Mouse (Mus musculus) spleen, adult 18-20 months (tissue): ENCODE results near the gene Prkca.
A peak's percentile ranks its signal among the peaks of the same experiment; 100 is the strongest.

ENCODE experiments used
- DNase-seq, 2 experiments: peaks; one replicate each; pipeline ENCODE4 v3.0.0; 2022; ENCODE audit warnings: mixed read lengths in 2 of 2

Prkca gene

DNA sequence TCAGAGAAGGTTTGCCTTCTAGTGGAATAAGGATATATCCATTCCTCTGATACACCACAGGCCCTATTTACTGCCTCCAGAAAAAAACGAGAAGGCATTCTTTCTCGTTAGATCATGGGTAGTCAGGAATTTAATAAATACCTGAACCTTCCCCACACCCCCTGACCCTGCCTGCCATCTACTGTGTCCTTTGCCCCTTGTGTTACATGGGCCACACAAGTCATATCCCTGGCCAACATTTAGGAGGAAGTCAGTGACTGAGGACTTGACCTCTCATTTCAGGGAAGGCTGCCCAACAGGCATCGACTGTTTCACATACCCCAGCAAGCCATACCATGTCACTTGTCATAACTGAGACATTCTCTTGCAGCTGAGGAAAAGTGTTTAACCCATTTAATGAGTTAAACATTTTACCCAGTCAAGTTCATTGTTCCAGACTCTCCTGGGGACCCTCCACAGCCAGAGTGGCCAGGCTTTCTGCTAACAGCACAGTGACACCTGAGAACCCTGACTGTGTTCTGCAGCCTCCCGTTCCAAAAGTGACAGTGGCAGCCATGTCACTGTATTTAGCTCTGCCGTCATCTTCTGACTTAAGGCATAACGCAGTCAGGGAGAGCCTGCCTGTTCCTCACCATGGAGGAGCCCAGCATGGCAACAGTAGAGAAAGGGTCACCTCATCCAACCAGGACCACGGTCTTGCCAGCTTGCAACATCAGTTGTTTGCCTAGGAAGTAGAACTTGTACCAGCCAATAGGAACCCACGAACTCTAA is 114.4 kb downstream of the Prkca start:
- DNase-seq, result no peak

DNA sequence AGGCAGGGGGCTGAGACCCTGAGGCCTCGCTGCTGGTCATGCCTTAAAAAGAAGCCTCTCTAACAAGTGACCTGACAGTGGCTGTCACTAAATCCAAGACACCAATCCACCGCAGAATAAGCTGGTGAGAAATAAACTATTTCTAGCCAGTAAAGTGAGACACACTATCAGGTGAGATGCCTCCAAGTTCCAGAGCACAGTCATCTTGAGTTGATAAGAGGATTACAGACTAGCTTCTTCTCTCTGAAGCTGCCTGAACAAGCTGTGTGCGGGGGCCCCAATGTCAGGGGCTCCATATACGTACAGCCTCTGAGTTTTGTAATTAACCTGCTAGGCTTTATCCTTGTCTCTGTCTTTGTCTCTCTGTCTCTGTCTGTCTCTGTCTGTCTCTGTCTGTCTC is 115.2 kb downstream of the Prkca start:
- no peak for DNase-seq

DNA sequence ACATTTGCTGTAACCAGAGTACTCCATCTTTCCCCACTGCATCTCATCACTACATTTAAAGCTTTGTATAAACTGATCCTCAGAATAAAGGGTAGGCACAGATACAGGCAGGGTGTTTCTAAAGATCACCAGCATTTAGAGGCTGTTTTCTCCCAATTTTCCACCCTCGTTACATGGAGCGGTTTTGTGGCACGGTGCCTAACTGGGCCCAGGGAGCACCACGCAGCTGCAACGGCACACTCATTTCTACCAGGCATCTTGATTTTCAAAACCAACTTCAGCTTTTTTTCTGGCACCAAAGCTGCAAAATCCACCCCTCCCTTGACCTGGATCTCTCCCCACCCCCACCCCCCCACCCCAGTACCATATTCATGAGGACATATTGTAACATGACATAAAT is 117.5 kb downstream of the Prkca start:
- no peak for DNase-seq

DNA sequence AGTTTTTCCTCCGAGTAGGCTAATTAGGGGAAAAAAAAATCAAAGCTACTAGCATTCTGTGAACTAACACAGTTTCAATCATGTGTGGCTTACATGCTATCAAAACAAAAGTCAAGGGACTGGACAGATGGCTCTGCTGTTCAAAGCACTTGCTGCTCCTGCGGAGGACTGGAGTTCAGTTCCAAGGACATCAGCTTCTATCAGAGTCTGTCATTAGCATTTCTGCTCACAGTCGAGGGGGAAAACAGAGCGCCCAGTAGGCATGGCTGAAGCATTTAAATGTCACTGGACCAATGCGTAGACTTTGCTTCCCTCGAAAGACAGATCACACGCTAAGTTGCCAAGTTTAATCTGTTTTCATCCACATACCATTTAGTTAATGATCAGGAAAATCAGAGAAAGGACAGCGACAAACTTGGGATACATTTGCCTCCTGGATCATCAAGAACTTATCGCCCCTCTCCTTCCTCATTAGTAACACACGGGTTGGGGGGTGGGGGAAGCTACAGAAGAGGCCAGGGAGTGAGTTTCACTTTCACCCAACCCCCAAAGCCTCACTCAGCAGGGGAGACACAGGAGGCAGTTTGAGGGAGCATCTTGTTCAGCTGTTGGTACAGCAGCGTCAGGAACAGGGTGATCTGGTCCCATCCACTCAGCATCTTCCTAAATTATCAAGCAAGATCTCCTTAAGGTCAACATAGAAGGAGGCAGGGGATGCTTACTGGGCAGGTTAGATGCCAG is 119.3 kb downstream of the Prkca start:
- peak in 1 of 2 experiments; percentile 22 for DNase-seq

DNA sequence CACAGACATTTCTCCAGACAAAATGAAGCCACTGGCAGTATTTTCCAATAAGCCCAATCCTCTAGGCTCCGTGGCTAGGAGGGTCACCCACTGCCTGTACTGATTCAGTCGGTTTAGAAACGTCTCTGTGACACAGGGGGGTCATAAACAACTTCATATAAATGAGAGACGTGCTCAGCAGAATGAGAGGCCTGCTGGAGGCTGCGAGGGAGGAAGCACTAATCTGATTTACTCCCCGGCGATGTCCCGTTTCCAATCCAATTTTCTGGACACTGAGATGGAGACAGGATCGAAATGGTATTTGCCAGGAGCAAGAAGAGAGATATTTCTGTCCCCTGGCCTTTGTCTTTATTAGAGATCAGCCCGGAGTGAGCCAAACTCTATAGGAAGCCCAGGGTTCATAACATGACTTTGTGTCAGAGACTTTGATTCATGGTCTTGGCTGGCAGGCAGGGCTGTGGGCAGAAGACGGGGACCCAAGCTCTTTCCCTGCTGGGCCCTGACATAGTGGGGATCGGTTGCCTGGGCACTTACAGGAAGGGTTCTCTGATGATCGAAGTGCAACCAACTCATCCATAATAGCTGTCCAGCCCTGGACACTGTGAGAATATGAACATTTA is 120.0 kb downstream of the Prkca start:
- DNase-seq, result no peak

DNA sequence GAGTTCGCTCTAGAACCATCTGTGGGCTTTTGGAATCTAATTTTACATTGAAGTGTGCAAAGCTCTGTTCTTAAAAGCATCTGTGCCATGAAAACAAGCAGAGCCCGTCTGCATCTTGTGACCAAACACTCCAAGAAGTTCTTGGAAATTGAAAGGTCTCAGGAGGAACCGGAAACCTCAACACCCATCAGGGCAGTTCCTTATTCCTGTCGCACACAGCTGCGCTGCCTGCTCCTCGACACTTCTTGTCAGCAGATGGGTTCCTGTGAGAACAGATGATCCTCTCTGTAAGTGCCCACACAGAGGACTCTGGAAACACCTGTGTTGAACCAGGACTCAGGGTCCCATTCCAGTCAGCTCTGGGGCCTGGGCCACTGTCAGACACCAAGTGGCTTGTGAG is 120.6 kb downstream of the Prkca start:
- peak; percentile 43 to 48 for DNase-seq

DNA sequence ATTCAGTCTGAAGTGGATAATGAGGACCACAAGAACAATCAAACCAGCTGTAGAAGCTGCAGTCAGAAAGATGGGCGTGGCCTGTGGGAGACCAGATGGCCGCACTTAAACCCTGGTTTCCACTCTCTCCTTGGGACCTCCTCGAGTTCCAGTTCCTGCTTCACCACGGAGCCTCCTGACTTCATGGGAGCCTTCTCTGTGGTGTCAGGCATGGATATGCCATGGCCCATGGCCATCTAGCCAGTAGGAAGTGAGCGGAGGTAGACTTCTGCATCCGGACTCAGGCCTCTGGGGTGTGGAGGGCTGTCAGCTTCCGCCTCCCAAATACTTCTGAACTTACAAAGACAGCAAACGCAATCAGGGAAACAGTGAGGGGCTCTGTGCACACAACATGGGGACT is 121.1 kb downstream of the Prkca start:
- DNase-seq, result peak; percentile 47 to 58

DNA sequence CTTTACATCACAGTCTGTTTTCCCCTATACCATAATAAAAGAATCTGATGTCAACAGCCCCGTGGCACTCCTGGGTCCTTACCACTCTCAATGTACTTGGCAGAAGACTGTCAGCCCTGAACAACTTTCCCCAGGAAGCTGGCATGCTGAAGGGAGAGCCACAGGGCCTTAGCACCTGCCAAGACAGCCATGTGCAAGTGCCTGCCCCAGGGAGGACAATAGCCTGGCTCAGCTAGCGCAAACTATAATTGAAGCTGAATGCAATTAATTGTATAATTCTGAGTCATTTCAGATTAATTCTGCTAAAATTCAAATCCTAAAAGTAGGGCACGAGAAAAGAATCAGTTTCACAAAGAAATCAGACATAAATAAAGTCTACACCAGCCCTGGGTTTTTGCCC is 121.7 kb downstream of the Prkca start:
- no peak for DNase-seq

DNA sequence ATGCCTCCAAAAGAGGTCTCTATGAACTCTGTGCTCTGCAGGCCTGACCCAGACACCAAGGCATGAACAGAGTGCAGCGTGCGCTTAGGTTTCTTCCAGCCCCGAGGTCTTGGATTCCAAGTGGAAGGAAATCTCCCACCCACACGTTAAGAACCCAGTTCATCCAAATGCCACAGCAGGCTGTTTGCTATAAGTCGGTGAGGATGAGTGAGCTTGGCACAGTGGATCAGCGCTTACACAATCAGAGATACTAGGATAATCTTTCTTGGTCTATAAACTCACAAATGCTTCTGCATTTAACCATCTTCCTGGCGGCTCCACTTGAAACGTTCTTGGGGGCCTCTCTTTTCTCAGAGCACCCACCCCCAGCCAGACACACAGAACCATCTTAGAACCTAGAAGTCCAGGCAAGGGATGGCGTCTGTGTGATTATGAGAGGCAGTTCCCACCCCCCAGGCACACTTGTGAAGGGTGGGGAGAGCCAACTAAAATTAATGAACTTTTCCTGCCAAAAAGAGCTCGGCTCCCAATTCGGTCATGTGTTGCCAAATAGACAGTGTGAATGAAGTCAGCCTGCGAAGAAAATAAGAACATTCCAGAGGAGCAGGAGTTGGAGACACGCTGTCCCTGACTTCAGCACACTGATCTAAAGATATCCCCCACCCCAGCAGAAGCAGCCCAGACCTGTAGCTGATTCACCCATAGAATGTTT is 122.4 kb downstream of the Prkca start:
- DNase-seq, result no peak

DNA sequence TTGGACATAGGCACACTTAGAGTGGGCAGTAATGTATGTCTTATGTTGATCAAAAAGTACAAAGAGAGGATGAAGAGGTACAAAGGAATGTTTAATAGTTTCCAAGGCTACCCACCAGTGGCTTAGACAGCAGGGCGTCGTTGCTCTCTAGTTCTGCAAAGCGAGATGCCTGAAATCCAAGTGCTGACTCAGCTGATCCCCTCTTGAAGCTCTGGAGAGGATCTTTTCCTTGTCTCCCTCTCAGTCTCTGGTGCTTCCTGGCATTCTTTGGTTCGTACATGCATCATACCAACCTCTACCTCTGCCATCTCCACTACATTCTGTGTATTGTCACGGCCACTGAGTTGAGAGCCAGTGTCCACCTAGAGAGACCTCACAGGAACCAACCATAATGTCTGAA is 123.1 kb downstream of the Prkca start:
- DNase-seq, result no peak

DNA sequence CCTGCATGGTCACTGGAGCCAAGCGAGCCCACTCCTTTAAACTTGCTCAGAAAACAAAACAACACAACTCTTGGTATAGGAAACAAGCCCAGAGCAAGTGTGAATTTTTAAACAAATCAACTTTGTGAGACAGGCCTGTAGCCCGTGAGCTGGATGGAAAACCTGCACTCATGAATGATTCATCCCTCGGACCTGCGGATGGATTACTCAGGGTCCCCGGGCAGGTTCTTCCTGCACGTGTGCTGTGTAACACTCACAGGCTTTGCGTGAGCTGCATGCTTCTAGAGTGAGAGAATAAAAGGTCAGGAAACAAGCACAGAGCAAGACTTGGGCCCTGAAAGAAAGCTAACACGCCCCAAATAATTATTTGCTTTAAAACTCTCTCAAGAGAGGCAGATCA is 126.7 kb downstream of the Prkca start:
- no peak for DNase-seq

DNA sequence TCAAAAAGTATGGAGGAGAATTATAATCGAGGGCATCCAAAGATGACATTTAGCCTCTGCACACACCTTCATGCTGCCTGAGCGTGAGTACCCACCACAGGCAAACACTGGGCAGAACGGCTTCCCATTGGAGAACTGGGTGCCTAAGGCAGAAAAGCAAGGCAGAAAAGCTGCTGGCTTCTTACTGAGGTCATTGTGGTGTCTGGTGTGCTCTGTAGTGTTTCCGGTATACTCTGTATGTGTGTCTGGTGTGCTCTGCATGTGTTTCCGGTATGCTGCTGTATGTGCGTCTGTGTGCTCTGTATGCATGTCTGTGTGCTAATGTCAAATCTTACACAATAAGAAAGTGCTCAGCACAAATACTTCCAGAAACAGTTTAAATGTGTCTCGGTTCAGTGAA is 127.7 kb downstream of the Prkca start:
- DNase-seq, result no peak

DNA sequence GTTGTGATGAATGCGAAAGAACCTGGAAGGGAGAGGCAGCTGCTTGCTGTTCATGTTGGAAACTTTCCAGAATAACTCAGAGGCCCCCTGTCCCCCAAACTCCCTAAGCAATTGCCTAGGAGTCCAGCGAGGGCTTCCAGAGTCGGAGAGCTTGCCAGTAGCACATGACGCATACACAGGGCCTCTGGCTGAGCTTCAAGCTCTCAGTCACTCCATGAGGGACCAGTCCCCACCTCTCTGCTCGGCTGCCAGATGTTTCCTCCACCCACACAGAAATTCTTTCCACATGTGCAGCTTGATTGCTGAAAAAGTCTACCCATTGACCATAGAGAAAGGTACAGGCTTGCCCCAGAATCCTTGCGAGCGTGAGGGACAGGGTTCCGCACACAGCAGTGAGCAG is 128.3 kb downstream of the Prkca start:
- peak in 1 of 2 experiments; percentile 20 for DNase-seq

DNA sequence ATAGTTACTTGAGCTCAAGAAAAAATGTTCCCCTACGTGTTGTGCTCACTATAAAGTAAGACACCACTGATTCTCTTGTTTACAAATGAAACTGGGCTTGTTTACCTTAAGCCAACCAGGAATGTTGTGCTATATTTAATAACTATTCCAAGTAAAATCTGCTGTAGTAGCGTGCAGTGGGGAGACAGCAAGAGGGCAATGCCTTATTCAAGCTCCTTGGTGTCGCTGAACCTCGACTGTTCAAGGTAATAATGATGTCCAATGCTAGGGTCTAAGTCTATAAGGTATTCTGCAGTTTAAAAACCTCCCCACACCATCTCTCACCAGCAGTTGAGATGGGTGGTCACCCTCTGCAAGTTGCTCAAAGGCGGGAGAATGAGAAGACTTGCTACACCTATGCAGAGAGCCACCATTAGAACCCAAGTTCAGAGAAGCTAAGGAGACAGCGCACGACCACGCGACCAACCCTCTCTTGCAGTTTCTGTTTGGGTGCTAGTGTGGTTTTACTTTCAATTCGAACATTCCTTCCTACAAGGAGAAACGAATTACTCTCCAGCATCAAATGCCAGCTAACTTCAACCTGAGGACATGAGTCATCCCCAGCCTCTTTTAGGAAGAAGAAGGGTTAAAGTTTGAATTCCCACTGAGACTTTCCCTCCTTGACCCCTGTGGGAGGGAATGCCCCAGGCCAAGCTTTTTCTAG is 129.1 kb downstream of the Prkca start:
- peak in 1 of 2 experiments; percentile 24 for DNase-seq

DNA sequence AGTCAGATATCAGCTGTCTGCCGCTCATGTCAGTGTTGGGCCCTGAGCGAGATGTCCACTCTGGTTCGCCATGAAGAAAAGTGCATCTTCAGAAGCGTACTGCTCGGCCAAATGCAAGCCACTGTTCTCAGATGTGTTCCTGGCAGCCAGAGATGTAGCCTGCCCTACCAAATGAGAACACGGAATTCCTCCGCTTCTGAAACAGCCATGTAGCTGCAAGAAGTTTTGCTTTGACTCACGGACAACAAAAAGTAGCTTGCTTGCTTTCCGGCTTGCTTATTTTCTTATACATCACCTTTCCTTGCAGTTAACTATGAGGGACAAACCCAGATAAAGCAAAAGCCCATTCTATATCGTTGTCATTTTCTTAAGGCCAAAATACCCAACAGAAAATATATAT is 129.9 kb downstream of the Prkca start:
- no peak for DNase-seq

DNA sequence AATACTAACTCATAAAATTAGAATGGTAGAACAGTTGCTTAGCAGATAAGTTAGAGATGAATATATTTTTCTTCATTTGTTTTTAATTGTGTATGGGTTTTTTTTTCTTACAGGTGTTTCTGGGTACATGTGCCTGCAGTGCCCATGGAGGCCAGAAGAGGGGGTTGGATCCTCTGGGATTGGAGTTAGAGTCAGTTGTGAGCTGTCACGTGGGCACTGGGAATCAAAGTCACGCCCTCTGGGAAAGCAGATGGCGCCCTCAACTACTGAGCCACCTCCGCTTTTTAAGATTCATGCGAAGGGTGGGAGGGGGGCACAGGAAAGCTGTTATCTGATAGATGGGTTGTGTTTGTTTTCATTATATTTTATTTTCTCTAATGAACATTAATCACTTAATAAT is 131.1 kb downstream of the Prkca start:
- no peak for DNase-seq

DNA sequence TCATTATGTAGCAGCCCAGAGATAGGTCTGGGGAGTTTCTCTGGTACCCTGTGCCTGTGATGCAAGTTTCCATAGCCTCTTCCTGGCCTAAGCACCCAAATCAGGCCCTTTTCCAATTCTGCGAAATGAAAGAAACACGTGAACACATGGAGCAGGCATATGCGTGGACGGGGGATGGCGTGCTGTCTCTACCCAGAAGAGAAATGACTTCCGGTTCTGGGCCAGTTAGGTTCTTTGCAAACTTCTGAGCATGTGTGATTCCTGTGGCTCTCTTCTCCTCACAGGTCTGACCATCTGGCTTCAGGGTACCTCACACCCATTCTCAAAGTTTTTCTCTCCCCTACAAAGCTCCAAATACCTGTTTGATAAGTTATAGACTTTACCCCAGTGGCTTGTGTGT is 131.7 kb downstream of the Prkca start:
- no peak for DNase-seq

DNA sequence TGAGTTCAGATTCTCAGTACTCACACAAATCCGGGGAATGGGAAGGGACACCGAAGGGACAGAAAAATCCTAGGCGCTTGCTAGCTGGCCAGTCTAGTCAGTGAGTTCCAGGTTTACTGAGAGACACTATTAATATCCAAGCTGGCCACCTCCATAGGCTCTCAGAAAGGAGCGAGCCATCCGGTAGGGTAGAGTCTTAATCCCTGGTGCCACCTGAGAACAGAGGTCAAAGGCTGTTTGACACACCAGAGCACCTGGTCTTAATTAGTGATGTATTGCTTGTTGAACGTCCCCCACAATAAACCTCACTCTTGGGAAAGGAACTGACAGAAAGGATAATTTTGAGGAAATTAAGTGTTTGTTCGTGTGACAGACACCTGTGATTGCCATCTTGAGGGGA is 133.0 kb downstream of the Prkca start:
- DNase-seq, result no peak

DNA sequence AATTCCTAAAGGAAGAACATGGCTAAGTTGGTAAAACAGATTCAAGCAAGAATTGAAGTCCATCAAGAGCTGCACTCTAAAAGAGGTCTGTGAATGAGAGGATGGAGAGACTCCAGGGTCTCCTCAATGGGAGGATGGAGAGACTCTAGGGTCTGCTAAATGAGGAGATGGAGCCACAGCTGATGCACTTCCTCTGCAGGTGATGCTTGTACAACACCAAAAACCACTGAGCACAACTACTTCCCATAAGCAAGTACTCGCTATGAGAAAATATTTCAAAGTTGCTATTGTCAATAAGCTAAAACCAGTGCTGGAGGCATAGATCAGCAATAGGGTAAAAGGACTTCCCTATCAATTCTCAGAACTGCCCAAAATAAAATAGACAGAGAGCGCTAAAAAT is 137.1 kb downstream of the Prkca start:
- DNase-seq, result no peak

DNA sequence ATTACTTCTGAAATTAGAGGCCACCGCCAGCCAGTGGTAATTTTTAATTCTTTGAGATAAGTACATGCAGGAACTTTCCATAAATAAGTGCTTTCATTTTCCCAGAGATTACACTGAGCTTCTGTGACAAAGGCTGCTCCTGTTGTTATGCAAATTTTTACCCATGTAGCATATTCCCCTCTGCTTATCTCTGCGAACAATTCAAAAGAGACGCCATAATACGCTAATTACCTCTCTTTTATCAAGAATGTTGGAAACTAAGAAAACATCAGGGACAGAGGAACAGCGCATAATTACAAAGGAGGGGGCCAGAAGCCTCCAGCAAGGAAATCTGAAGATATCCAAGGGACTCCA is 138.9 kb downstream of the Prkca start:
- no peak for DNase-seq

DNA sequence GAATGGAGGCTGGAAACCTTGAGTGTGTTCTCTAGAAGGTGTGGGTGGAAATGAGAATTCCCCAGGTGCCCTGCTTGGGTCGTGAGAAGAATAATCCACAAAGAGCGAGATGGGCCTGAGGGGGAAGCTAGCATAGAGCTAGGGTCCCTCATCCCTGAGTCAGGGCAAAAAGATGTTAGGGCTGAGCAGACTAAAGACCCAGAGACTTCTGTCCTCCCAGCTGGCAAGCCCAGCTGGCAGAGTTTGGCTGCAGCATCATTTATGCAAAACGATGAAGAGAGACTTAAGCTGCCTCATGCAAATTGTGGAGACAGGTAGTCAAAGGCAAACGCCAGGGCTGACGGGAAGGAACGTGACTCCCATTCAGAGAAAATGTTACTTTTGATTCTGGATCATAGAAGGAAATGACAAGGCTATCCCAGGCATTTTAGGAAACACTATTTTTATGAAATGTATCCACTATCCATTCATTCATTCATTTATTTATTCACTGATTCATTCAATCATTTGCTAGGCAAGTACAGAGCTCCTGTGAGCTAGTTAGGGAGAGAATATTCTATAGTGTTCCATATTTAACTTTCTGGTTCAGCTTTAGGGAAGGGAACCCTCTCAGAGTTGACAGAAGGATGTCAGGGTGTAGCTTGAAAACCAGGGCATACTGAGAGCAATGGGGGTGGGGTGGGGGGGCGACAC is 139.4 kb downstream of the Prkca start:
- no peak for DNase-seq

DNA sequence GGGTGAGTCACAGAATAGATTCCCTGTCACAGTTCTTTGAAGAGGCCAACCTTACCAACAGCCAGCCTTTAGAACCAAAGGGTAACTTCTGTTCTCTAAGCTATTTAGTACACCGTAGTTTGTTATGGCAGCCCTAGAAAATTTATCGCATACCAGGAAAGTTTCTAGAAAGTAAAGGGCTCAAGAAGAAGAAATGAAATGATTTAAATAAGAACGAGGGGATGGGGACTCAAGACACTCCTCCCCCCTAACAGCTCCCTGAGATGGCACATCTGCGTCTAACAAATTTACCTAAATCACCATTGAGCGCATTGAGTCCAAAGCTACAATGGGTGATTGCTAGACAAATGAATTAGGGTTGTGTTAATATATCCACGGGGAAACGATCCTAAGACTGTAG is 140.9 kb downstream of the Prkca start:
- DNase-seq, result no peak
